Mouse (Mus musculus): ENCODE results near the gene Prss57.

Gene Prss57

GRCm38 (mm10) chr10:79790861-79791260, at the start of gene Prss57:
Gene Prss57, minus strand, starts transcription at chr10:79790961.
- DNase-seq (ENCODE audit: low spot score) = no peak

GRCm38 (mm10) chr10:79840091-79840490, 49.3 kb upstream of the Prss57 start:
- no peak for DNase-seq (ENCODE audit: low spot score)

- DNase-seq (ENCODE audit: low spot score) = no peak
These were observed 47.4 kb upstream of the Prss57 start for GRCm38 (mm10) chr10:79838151-79838550.

- no peak for DNase-seq (ENCODE audit: low spot score)
These were observed 46.2 kb upstream of the Prss57 start for GRCm38 (mm10) chr10:79836918-79837317.

- DNase-seq (ENCODE audit: low spot score) = peak; percentile 69
These were observed 44.1 kb upstream of the Prss57 start for GRCm38 (mm10) chr10:79834769-79835398.

- DNase-seq (ENCODE audit: low spot score) = no peak
These were observed 42.0 kb upstream of the Prss57 start for GRCm38 (mm10) chr10:79832786-79833181.

GRCm38 (mm10) chr10:79832026-79832785, 41.4 kb upstream of the Prss57 start:
- no peak for DNase-seq (ENCODE audit: low spot score)

GRCm38 (mm10) chr10:79831583-79831982, 40.8 kb upstream of the Prss57 start:
- DNase-seq (ENCODE audit: low spot score) = no peak

GRCm38 (mm10) chr10:79824413-79824812, 33.7 kb upstream of the Prss57 start:
- no peak for DNase-seq (ENCODE audit: low spot score)

GRCm38 (mm10) chr10:79823011-79823410, 32.2 kb upstream of the Prss57 start:
- no peak for DNase-seq (ENCODE audit: low spot score)

- DNase-seq (ENCODE audit: low spot score) = no peak
These were observed 31.6 kb upstream of the Prss57 start for GRCm38 (mm10) chr10:79822372-79822771.

GRCm38 (mm10) chr10:79821731-79822130, 31.0 kb upstream of the Prss57 start:
- DNase-seq (ENCODE audit: low spot score) = no peak

GRCm38 (mm10) chr10:79820782-79821181, 30.0 kb upstream of the Prss57 start, which contains the start of gene Misp:
Gene Misp, plus strand, starts transcription at chr10:79820989.
- DNase-seq (ENCODE audit: low spot score) = no peak

- DNase-seq (ENCODE audit: low spot score) = no peak
These were observed 29.5 kb upstream of the Prss57 start for GRCm38 (mm10) chr10:79820277-79820676.

GRCm38 (mm10) chr10:79819606-79820005, 28.8 kb upstream of the Prss57 start:
- DNase-seq (ENCODE audit: low spot score) = no peak

GRCm38 (mm10) chr10:79818225-79818624, 27.5 kb upstream of the Prss57 start:
- DNase-seq (ENCODE audit: low spot score) = no peak

GRCm38 (mm10) chr10:79817111-79817510, 26.4 kb upstream of the Prss57 start:
- DNase-seq (ENCODE audit: low spot score) = no peak

GRCm38 (mm10) chr10:79815671-79816494, 25.1 kb upstream of the Prss57 start:
- no peak for DNase-seq (ENCODE audit: low spot score)

- DNase-seq (ENCODE audit: low spot score) = no peak
These were observed 23.6 kb upstream of the Prss57 start for GRCm38 (mm10) chr10:79814271-79814842.

GRCm38 (mm10) chr10:79811736-79812637, 21.2 kb upstream of the Prss57 start:
- peak; percentile 87 for DNase-seq (ENCODE audit: low spot score)

GRCm38 (mm10) chr10:79808728-79809127, 18.0 kb upstream of the Prss57 start:
- no peak for DNase-seq (ENCODE audit: low spot score)
